Mouse (Mus musculus) heart, adult 2 months (tissue): ENCODE measurements around the gene Oscar. TPM values are rescaled to one million over a fixed set of nuclear protein-coding genes. Genes with fewer than 3 reads are reported as not detected.

Experiments
- DNase-seq, 2 experiments: peaks; one replicate each; pipeline ENCODE4 v3.0.0; 2021
- H3K27ac ChIP-seq: fragments of 200-600 bp; 2 replicates; pipeline ENCODE4 v1.8.1; 2022
- H3K27me3 ChIP-seq: fragments of 200-500 bp; 2 replicates; pipeline ENCODE4 v1.6.1; 2012; ENCODE audit warnings: mild to moderate bottlenecking, low read length, inconsistent platforms, mixed read lengths; ENCODE audit not compliant: control insufficient read depth, insufficient read depth
- H3K36me3 ChIP-seq: fragments of 200-500 bp; 2 replicates; pipeline ENCODE4 v1.6.1; 2012; ENCODE audit warnings: low read length, inconsistent platforms; ENCODE audit not compliant: control insufficient read depth, insufficient read depth
- H3K4me1 ChIP-seq: fragments of 200-500 bp; 2 replicates; pipeline ENCODE4 v1.6.1; 2011; ENCODE audit warnings: low read length; ENCODE audit not compliant: control insufficient read depth, insufficient read depth
- H3K4me3 ChIP-seq: fragments of 200-600 bp; 2 replicates; pipeline ENCODE4 v1.8.1; 2022
- H3K79me2 ChIP-seq: fragments of 200-500 bp; replicated peaks from 2 replicates; pipeline ENCODE4 v1.6.1; 2012; ENCODE audit warnings: mild to moderate bottlenecking, inconsistent platforms, low read length, moderate library complexity, mixed read lengths; ENCODE audit not compliant: control insufficient read depth, insufficient read depth
- H3K9ac ChIP-seq: fragments of 200-500 bp; 2 replicates; pipeline ENCODE4 v1.6.1; 2012; ENCODE audit warnings: low read depth, mild to moderate bottlenecking, control low read depth, inconsistent platforms, low read length, mixed read lengths
- CTCF ChIP-seq: fragments of 200-600 bp; IDR thresholded peaks from 2 replicates; pipeline ENCODE4 v1.8.1; 2022; ENCODE audit warnings: antibody characterized with exemption, mild to moderate bottlenecking, moderate library complexity
- EP300 ChIP-seq: fragments of 200-500 bp; IDR thresholded peaks from 2 replicates; pipeline ENCODE4 v1.6.1; 2011; ENCODE audit warnings: low read depth, low read length, control low read depth; ENCODE audit not compliant: insufficient read depth
- POLR2A ChIP-seq: fragments of 200-500 bp; IDR thresholded peaks from 2 replicates; pipeline ENCODE4 v1.6.1; 2011; ENCODE audit warnings: mild to moderate bottlenecking, low read depth, low read length, control low read depth; ENCODE audit not compliant: insufficient read depth
- WGBS: fragments of 180-500 bp; shearing (Covaris S2); methylation state at CpG from one replicate; pipeline ENCODE4 v1.1.7; 2018; 5-methylcytosine and 5-hydroxymethylcytosine counted together
- intact Hi-C: fragments of 180-260 bp; cut with DNase I; formaldehyde crosslinking; loops from one replicate; pipeline ENCODE4 v1.15.1; 2025
- long read RNA-seq: library from polyadenylated mRNA; stranded (forward); transcript quantifications from one replicate; pipeline ENCODE4 v2.0.0, GENCODE M21; 2021
- polyA plus RNA-seq: library from polyadenylated mRNA; depleted of rRNA; stranded (reverse); fragments of >200 nt; gene quantifications from 2 replicates; pipeline ENCODE4 v1.2.3, GENCODE M21; 2012; rRNA removed
- total RNA-seq, 2 experiments: library from RNA; stranded (reverse); gene quantifications; 2 replicates each; pipeline ENCODE4 v1.2.3; 2021

Gene Oscar
- total RNA-seq (under 1 TPM in 1 of 2 experiments, not detected in 1; 0.21 TPM), polyA plus RNA-seq (0.45 and 0.91 TPM in 2 replicates)
- long read RNA-seq, result 0 reads

GRCm38 (mm10) chr7:3616057-3616388 lies at the start of gene Oscar:
Gene Oscar, minus strand, starts transcription at chr7:3616157.
- no peaks in the 10 kb centered on the region for H3K27me3 ChIP-seq
- TF ChIP-seq POLR2A (no peak), CTCF (no peak), EP300 (no peak)
- no peak within 1 kb of the TSS for H3K9ac ChIP-seq
- WGBS, result 82% methylated on average over 4 of the region's 4 CpGs
- intact Hi-C loops, result no loop called here
- H3K79me2 ChIP-seq, result no peaks in the 10 kb centered on the region
- no peaks in the 10 kb centered on the region for H3K36me3 ChIP-seq
- H3K27ac ChIP-seq, result peak within 1 kb of the TSS; percentile 81; the same call in 1 of the 2 replicates
- no peaks in the 10 kb centered on the region for H3K4me1 ChIP-seq
- DNase-seq, result no peak
- peak within 1 kb of the TSS; percentile 92; the same call in 1 of the 2 replicates for H3K4me3 ChIP-seq

- no peaks in the 10 kb centered on the region for H3K27me3 ChIP-seq
- TF ChIP-seq EP300 (peak; percentile 65), CTCF (no peak), POLR2A (peak; percentile 98)
- peak within 1 kb of the TSS; percentile 76 for H3K4me3 ChIP-seq
- no peaks in the 10 kb centered on the region; the same call in 1 of the 2 replicates for H3K79me2 ChIP-seq
- peak within 1 kb of the TSS; percentile 96 for H3K27ac ChIP-seq
- H3K36me3 ChIP-seq, result peaks cover 3% of the 10 kb centered on the region; the same call in 1 of the 2 replicates
- 1% methylated on average over 45 of the region's 45 CpGs for WGBS
- peak; percentile 94 to 98 for DNase-seq
- H3K4me1 ChIP-seq, result peaks cover 4% of the 10 kb centered on the region; the same call in 1 of the 2 replicates
- intact Hi-C loops, result loop anchor here (1.0 kb wide), 1 partner anchor 27 kb away; the partner anchor contains the start of gene Tsen34
- H3K9ac ChIP-seq, result peak within 1 kb of the TSS; percentile 84
Observed at GRCm38 (mm10) chr7:3665215-3666114, 49.5 kb upstream of the Oscar start, which contains the start of gene Leng1. Gene Leng1, minus strand, starts transcription at chr7:3665840.

DNA sequence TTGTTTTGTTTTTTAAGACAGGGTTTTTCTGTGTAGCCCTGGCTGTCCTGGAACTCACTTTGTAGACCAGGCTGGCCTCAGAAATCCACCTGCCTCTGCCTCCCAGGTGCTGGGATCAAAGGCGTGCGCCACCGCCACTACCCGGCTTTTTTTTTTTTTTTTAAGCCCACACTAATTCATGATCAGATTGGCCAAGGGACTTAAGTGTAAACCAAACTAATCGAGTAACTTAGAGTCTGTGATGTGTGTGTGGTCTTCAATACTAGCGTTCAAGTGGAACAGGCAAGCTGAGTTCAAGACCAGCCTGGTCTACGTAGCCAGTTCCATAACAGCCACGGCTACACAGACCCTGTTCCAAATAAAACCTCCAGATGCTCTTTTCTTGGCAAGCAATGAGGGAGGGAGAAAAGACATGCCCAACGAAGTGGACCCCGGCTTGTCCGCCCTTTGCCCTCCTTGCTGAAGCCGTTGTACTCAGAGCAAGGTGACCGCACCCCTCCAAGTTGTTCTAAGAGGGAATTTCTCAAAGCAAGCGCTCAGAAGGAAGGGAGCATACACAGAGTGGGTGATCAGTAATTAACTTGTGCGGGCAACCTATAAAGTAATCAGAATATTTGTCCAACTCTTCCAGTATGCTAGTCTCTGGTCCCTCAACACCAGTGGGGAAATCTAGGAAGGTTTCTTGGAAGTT lies 48.7 kb upstream of the Oscar start:
- peak overlapping the region; percentile 84 for H3K9ac ChIP-seq
- TF ChIP-seq POLR2A, result no peak
- no peak for TF ChIP-seq EP300
- no peak for TF ChIP-seq CTCF
- intact Hi-C loops, result loop anchor here (1.0 kb wide), 2 partner anchors 19 to 28 kb away; partner anchors contain the start of genes Cnot3 and Tsen34
- WGBS, result 20% methylated on average over 15 of the region's 15 CpGs
- H3K79me2 ChIP-seq, result no peaks in the 10 kb centered on the region; the same call in 1 of the 2 replicates
- no peaks in the 10 kb centered on the region for H3K27me3 ChIP-seq
- H3K4me1 ChIP-seq, result peaks cover 4% of the 10 kb centered on the region; the same call in 1 of the 2 replicates
- H3K27ac ChIP-seq, result peak overlapping the region; percentile 96
- DNase-seq, result no peak
- H3K36me3 ChIP-seq, result peaks cover 5% of the 10 kb centered on the region
- peak overlapping the region; percentile 76 for H3K4me3 ChIP-seq

DNA sequence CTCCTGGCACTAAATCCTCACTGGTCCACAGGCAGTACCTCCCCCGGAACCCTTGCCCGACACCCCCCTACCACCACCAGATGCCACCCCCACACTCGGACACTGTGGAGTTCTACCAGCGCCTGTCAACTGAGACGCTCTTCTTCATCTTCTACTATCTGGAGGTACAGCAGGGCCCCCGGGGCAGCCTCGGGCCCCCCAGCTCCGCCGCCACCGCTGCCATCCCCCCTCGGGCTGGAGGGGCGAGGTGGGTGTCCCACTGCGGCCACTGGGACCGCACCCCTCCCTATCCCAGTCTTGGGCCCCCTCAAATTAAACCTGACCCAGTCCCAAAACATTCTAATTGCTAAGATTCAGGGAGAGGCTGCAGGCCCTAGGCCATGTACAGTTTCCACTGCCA lies 42.6 kb upstream of the Oscar start:
- H3K36me3 ChIP-seq, result peaks cover 3% of the 10 kb centered on the region; the same call in 1 of the 2 replicates
- intact Hi-C loops, result no loop called here
- no peak for DNase-seq
- 90% methylated on average over 14 of the region's 14 CpGs for WGBS
- H3K79me2 ChIP-seq, result no peaks in the 10 kb centered on the region
- H3K4me3 ChIP-seq, result no peak overlapping the region
- no peaks in the 10 kb centered on the region for H3K4me1 ChIP-seq
- TF ChIP-seq CTCF (no peak), POLR2A (no peak), EP300 (no peak)
- H3K9ac ChIP-seq, result no peak overlapping the region
- H3K27me3 ChIP-seq, result no peaks in the 10 kb centered on the region
- no peak overlapping the region for H3K27ac ChIP-seq

DNA sequence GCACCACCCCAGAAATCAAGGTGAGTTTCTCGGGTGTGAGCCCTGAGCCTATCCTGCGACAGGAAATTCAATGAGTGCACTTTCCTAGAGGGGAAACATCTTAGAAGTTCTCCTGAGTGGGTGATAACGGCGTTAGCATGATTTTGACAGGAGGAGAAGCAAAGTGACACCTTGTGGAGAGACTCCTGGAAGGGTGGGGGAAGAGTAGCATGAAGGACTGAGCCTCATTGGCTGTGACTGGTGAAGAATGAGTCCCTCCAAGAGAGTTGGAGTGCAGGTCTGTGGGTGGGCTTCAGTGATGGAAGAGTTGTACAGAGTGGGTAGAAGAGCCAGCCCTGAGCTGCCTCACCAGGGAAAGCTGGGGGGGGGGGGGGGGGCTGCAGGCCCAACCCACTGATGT lies 41.0 kb upstream of the Oscar start:
- no peaks in the 10 kb centered on the region for H3K4me1 ChIP-seq
- 76% methylated on average over 4 of the region's 4 CpGs for WGBS
- TF ChIP-seq CTCF (no peak), EP300 (no peak), POLR2A (no peak)
- no peak overlapping the region for H3K27ac ChIP-seq
- H3K4me3 ChIP-seq, result no peak overlapping the region
- H3K27me3 ChIP-seq, result no peaks in the 10 kb centered on the region
- no peaks in the 10 kb centered on the region for H3K79me2 ChIP-seq
- peaks cover 7% of the 10 kb centered on the region; the same call in 1 of the 2 replicates for H3K36me3 ChIP-seq
- no peak overlapping the region for H3K9ac ChIP-seq
- DNase-seq, result no peak
- intact Hi-C loops, result no loop called here
